Mouse (Mus musculus) limb, embryonic 15.5 days (tissue): ENCODE measurements around the gene Syt12. TPM values are rescaled to one million over a fixed set of nuclear protein-coding genes. Genes with fewer than 3 reads are reported as not detected.
A peak's percentile ranks its signal among the peaks of the same experiment; 100 is the strongest.

Experiments used
- ATAC-seq: fragments of 200-750 bp; cut with Nextera tagmentation; 2 replicates; pipeline ENCODE4 v1.8.0; 2017; ENCODE audit warnings: low read depth, moderate TSS enrichment; ENCODE audit not compliant: insufficient number of reproducible peaks, low FRiP score, low TSS enrichment
- H3K27ac ChIP-seq: fragments of 300-500 bp; sonication (generic); 2 replicates; pipeline ENCODE4 v1.5.1; 2015; ENCODE audit warnings: moderate library complexity, mild to moderate bottlenecking, inconsistent platforms
- H3K27me3 ChIP-seq: fragments of 300-500 bp; sonication (generic); 2 replicates; pipeline ENCODE4 v1.6.1; 2015; ENCODE audit warnings: inconsistent platforms
- H3K36me3 ChIP-seq: fragments of 300-500 bp; sonication (generic); 2 replicates; pipeline ENCODE4 v1.6.1; 2015; ENCODE audit warnings: inconsistent platforms
- H3K4me1 ChIP-seq: fragments of 300-500 bp; sonication (generic); 2 replicates; pipeline ENCODE4 v1.6.1; 2015; ENCODE audit warnings: inconsistent platforms
- H3K4me2 ChIP-seq: fragments of 300-500 bp; sonication (generic); 2 replicates; pipeline ENCODE4 v1.6.1; 2015; ENCODE audit warnings: mild to moderate bottlenecking, inconsistent platforms
- H3K4me3 ChIP-seq: fragments of 300-500 bp; sonication (generic); 2 replicates; pipeline ENCODE4 v1.5.1; 2015; ENCODE audit warnings: mild to moderate bottlenecking, inconsistent platforms
- H3K9ac ChIP-seq: fragments of 300-500 bp; sonication (generic); 2 replicates; pipeline ENCODE4 v1.6.1; 2015; ENCODE audit warnings: inconsistent platforms
- H3K9me3 ChIP-seq: fragments of 300-500 bp; sonication (generic); 2 replicates; pipeline ENCODE4 v1.6.1; 2016; ENCODE audit warnings: inconsistent platforms
- WGBS: fragments of 180-500 bp; shearing (Covaris S2); methylation state at CpG from one replicate; pipeline ENCODE4 v1.1.7; 2015; 5-methylcytosine and 5-hydroxymethylcytosine counted together
- polyA plus RNA-seq: library from polyadenylated mRNA; unstranded; fragments of >200 nt; fragmentation: Nextera tagmentation; extraction: Ambion mirVana; gene quantifications from 2 replicates; pipeline ENCODE4 v1.2.1, GENCODE M21; 2015

Gene Syt12
- polyA plus RNA-seq, 1 experiment from 2014 or later: 0.76 TPM

GRCm38 (mm10) chr19:4482111-4482859, 5.0 kb upstream of the Syt12 start:
- ATAC-seq: no peak
- no peaks in the 10 kb centered on the region for H3K36me3 ChIP-seq
- WGBS: 88% methylated on average over 3 of the region's 3 CpGs
- H3K9me3 ChIP-seq: no peaks in the 10 kb centered on the region
- no peak overlapping the region for H3K4me2 ChIP-seq
- no peak overlapping the region for H3K4me3 ChIP-seq
- no peak overlapping the region for H3K9ac ChIP-seq
- peaks cover 10% of the 10 kb centered on the region for H3K27me3 ChIP-seq
- no peak overlapping the region for H3K27ac ChIP-seq
- H3K4me1 ChIP-seq: peaks cover 1% of the 10 kb centered on the region

GRCm38 (mm10) chr19:4481326-4481725, 4.1 kb upstream of the Syt12 start:
- ATAC-seq: no peak
- H3K9ac ChIP-seq: no peak overlapping the region
- H3K4me1 ChIP-seq: peaks cover 11% of the 10 kb centered on the region
- no peaks in the 10 kb centered on the region for H3K36me3 ChIP-seq
- WGBS: 30% methylated on average over 4 of the region's 4 CpGs
- no peak overlapping the region for H3K4me2 ChIP-seq
- H3K4me3 ChIP-seq: no peak overlapping the region
- no peaks in the 10 kb centered on the region for H3K9me3 ChIP-seq
- no peak overlapping the region for H3K27ac ChIP-seq
- peaks cover 20% of the 10 kb centered on the region for H3K27me3 ChIP-seq

GRCm38 (mm10) chr19:4480041-4480440, 2.8 kb upstream of the Syt12 start:
- Histone ChIP-seq H3K4me2 (no peak overlapping the region), H3K9ac (no peak overlapping the region), H3K36me3 (no peaks in the 10 kb centered on the region), H3K4me1 (peaks cover 14% of the 10 kb centered on the region), H3K27me3 (peaks cover 32% of the 10 kb centered on the region), H3K27ac (no peak overlapping the region), H3K9me3 (no peaks in the 10 kb centered on the region), H3K4me3 (no peak overlapping the region)
- no peak for ATAC-seq
- 82% methylated on average over 2 of the region's 2 CpGs for WGBS

- Histone ChIP-seq H3K27ac (no peak overlapping the region), H3K4me1 (peaks cover 14% of the 10 kb centered on the region), H3K36me3 (no peaks in the 10 kb centered on the region), H3K27me3 (peaks cover 39% of the 10 kb centered on the region), H3K9ac (no peak overlapping the region), H3K9me3 (no peaks in the 10 kb centered on the region), H3K4me3 (no peak overlapping the region), H3K4me2 (no peak overlapping the region)
- WGBS: 29% methylated on average over 1 of the region's 1 CpGs
- ATAC-seq: no peak
These were observed 906 bp upstream of the Syt12 start for GRCm38 (mm10) chr19:4478190-4478516.

GRCm38 (mm10) chr19:4476601-4477257, 518 bp downstream of the Syt12 start:
- H3K27ac ChIP-seq: no peak overlapping the region
- ATAC-seq: peak; percentile 33; the same call in 1 of the 2 replicates
- peak overlapping the region; percentile 55 for H3K4me3 ChIP-seq
- H3K27me3 ChIP-seq: peaks cover 39% of the 10 kb centered on the region
- WGBS: under 1% methylated on average over 70 of the region's 70 CpGs
- peaks cover 14% of the 10 kb centered on the region for H3K4me1 ChIP-seq
- no peaks in the 10 kb centered on the region for H3K36me3 ChIP-seq
- H3K4me2 ChIP-seq: peak overlapping the region; percentile 99
- peak overlapping the region; percentile 33 for H3K9ac ChIP-seq
- no peaks in the 10 kb centered on the region for H3K9me3 ChIP-seq

GRCm38 (mm10) chr19:4475224-4475925, 1.9 kb downstream of the Syt12 start:
- Histone ChIP-seq H3K27me3 (peaks cover 39% of the 10 kb centered on the region), H3K36me3 (no peaks in the 10 kb centered on the region), H3K4me1 (peaks cover 14% of the 10 kb centered on the region), H3K9me3 (no peaks in the 10 kb centered on the region), H3K9ac (no peak overlapping the region), H3K27ac (no peak overlapping the region), H3K4me3 (no peak overlapping the region), H3K4me2 (no peak overlapping the region)
- 74% methylated on average over 11 of the region's 11 CpGs for WGBS
- ATAC-seq: no peak

- H3K9ac ChIP-seq: no peak overlapping the region
- peaks cover 14% of the 10 kb centered on the region for H3K4me1 ChIP-seq
- WGBS: 51% methylated on average over 3 of the region's 3 CpGs
- no peak overlapping the region for H3K4me3 ChIP-seq
- no peak overlapping the region for H3K27ac ChIP-seq
- no peaks in the 10 kb centered on the region for H3K36me3 ChIP-seq
- no peak overlapping the region for H3K4me2 ChIP-seq
- peaks cover 39% of the 10 kb centered on the region for H3K27me3 ChIP-seq
- ATAC-seq: no peak
- H3K9me3 ChIP-seq: no peaks in the 10 kb centered on the region
These were observed 2.5 kb downstream of the Syt12 start for GRCm38 (mm10) chr19:4474739-4475138.

- no peak for ATAC-seq
- Histone ChIP-seq H3K9me3 (no peaks in the 10 kb centered on the region), H3K27me3 (peaks cover 35% of the 10 kb centered on the region), H3K4me2 (no peak overlapping the region), H3K36me3 (no peaks in the 10 kb centered on the region), H3K4me1 (peaks cover 14% of the 10 kb centered on the region), H3K4me3 (no peak overlapping the region), H3K27ac (no peak overlapping the region), H3K9ac (no peak overlapping the region)
- WGBS: 78% methylated on average over 5 of the region's 5 CpGs
These were observed 3.7 kb downstream of the Syt12 start for GRCm38 (mm10) chr19:4473549-4473948.

GRCm38 (mm10) chr19:4468363-4468762, 8.9 kb downstream of the Syt12 start:
- Histone ChIP-seq H3K4me3 (no peak overlapping the region), H3K27ac (no peak overlapping the region), H3K9me3 (no peaks in the 10 kb centered on the region), H3K4me1 (no peaks in the 10 kb centered on the region), H3K36me3 (no peaks in the 10 kb centered on the region), H3K9ac (no peak overlapping the region), H3K27me3 (no peaks in the 10 kb centered on the region), H3K4me2 (no peak overlapping the region)
- 30% methylated on average over 5 of the region's 5 CpGs for WGBS
- no peak for ATAC-seq

- no peak for ATAC-seq
- Histone ChIP-seq H3K9me3 (no peaks in the 10 kb centered on the region), H3K27me3 (no peaks in the 10 kb centered on the region), H3K4me3 (no peak overlapping the region), H3K9ac (no peak overlapping the region), H3K27ac (no peak overlapping the region), H3K4me1 (no peaks in the 10 kb centered on the region), H3K4me2 (no peak overlapping the region), H3K36me3 (no peaks in the 10 kb centered on the region)
- WGBS: 90% methylated on average over 4 of the region's 4 CpGs
These were observed 12.6 kb downstream of the Syt12 start for GRCm38 (mm10) chr19:4464666-4465065.

- WGBS: 87% methylated on average over 8 of the region's 8 CpGs
- ATAC-seq: no peak
- Histone ChIP-seq H3K9me3 (no peaks in the 10 kb centered on the region), H3K27me3 (no peaks in the 10 kb centered on the region), H3K4me1 (no peaks in the 10 kb centered on the region), H3K4me2 (no peak overlapping the region), H3K27ac (no peak overlapping the region), H3K36me3 (no peaks in the 10 kb centered on the region), H3K4me3 (no peak overlapping the region), H3K9ac (no peak overlapping the region)
These were observed 15.3 kb downstream of the Syt12 start for GRCm38 (mm10) chr19:4461981-4462380.

- Histone ChIP-seq H3K9ac (no peak overlapping the region), H3K4me1 (peaks cover 4% of the 10 kb centered on the region; the same call in 1 of the 2 replicates), H3K27ac (no peak overlapping the region), H3K4me3 (no peak overlapping the region), H3K4me2 (no peak overlapping the region), H3K9me3 (no peaks in the 10 kb centered on the region), H3K27me3 (no peaks in the 10 kb centered on the region; the same call in 1 of the 2 replicates), H3K36me3 (no peaks in the 10 kb centered on the region)
- ATAC-seq: no peak
- 15% methylated on average over 11 of the region's 11 CpGs for WGBS
These were observed 21.0 kb downstream of the Syt12 start for GRCm38 (mm10) chr19:4456227-4456626.
